Mouse (Mus musculus) heart, embryonic 16.5 days (tissue): ENCODE measurements around the gene Zdhhc18. TPM values are rescaled to one million over a fixed set of nuclear protein-coding genes. Genes with fewer than 3 reads are reported as not detected.

Source experiments
- ATAC-seq: fragments of 200-750 bp; cut with Nextera tagmentation; replicated peaks from 2 replicates; pipeline ENCODE4 v1.8.0; 2017; ENCODE audit warnings: moderate number of reproducible peaks; ENCODE audit not compliant: insufficient read depth, low FRiP score; ENCODE audit errors: extremely low read depth
- H3K27ac ChIP-seq: fragments of 300-500 bp; sonication (generic); 2 replicates; pipeline ENCODE4 v1.5.1; 2014; ENCODE audit warnings: mild to moderate bottlenecking, low read length, control low read depth, moderate library complexity
- H3K27me3 ChIP-seq: fragments of 300-500 bp; sonication (generic); 2 replicates; pipeline ENCODE4 v1.6.1; 2014; ENCODE audit warnings: low read length, mixed read lengths; ENCODE audit not compliant: control insufficient read depth, insufficient read depth
- H3K36me3 ChIP-seq: fragments of 300-500 bp; sonication (generic); 2 replicates; pipeline ENCODE4 v1.6.1; 2014; ENCODE audit not compliant: control insufficient read depth, insufficient read depth
- H3K4me1 ChIP-seq: fragments of 300-500 bp; sonication (generic); 2 replicates; pipeline ENCODE4 v1.6.1; 2014; ENCODE audit warnings: low read length, mixed read lengths; ENCODE audit not compliant: control insufficient read depth, insufficient read depth
- H3K4me2 ChIP-seq: fragments of 300-500 bp; sonication (generic); 2 replicates; pipeline ENCODE4 v1.6.1; 2014; ENCODE audit warnings: low read depth, mild to moderate bottlenecking, control low read depth, low read length
- H3K4me3 ChIP-seq: fragments of 300-500 bp; sonication (generic); 2 replicates; pipeline ENCODE4 v1.5.1; 2014; ENCODE audit warnings: mild to moderate bottlenecking, control low read depth, low read length
- H3K9ac ChIP-seq: fragments of 300-500 bp; sonication (generic); 2 replicates; pipeline ENCODE4 v1.6.1; 2014; ENCODE audit warnings: low read length, control low read depth
- H3K9me3 ChIP-seq: fragments of 300-500 bp; sonication (generic); replicated peaks from 2 replicates; pipeline ENCODE4 v1.6.1; 2016; ENCODE audit warnings: low read length; ENCODE audit not compliant: control insufficient read depth
- WGBS: fragments of 180-500 bp; shearing (Covaris S2); extraction: QIAGEN DNeasy Blood & Tissue Kit; methylation state at CpG from one replicate; pipeline ENCODE4 v1.1.7; 2014; 5-methylcytosine and 5-hydroxymethylcytosine counted together
- polyA plus RNA-seq: library from polyadenylated mRNA; unstranded; fragments of >200 nt; fragmentation: Nextera tagmentation; extraction: Ambion mirVana; gene quantifications from 2 replicates; pipeline ENCODE4 v1.2.1, GENCODE M21; 2015

Zdhhc18 gene
- 1.8 and 2.2 TPM in 2 replicates for polyA plus RNA-seq

GRCm38 (mm10) chr4:133649989-133650699 lies at the start of gene Zdhhc18:
TSS of gene Zdhhc18 (minus strand) at chr4:133650154.
- Histone ChIP-seq H3K4me2 (peak within 1 kb of the TSS; percentile 36), H3K9ac (peak within 1 kb of the TSS; percentile 27), H3K36me3 (no peaks in the 10 kb centered on the region), H3K27me3 (no peaks in the 10 kb centered on the region), H3K9me3 (peaks cover 3% of the 10 kb centered on the region), H3K4me1 (no peaks in the 10 kb centered on the region), H3K27ac (0 out of 2 replicates have a peak within 1 kb of the TSS, but pooled peaks have one; percentile 24), H3K4me3 (peak within 1 kb of the TSS; percentile 31)
- peak; percentile 65; the same call in 1 of the 2 replicates for ATAC-seq
- 29% methylated on average over 7 of the region's 7 CpGs for WGBS

DNA sequence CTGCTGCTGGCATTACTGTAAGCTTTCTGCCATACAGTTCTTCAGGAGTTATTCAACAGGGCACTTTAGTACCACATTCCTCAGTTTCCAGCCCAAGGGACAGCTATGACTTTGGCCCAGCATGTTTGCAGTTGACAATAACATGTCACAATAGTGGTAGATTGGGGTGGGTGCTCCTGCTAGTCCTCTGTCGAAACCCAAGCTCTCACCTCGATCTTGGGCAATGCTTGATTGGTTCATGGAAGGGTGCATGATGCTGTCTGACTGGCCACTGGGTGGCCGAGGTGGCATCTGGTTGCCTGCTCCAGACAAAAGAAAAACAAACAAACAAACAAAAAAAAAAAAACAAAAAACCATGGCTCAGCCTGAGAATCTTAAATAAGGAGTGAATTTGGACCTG lies 45.4 kb upstream of the Zdhhc18 start:
- WGBS = 79% methylated on average over 3 of the region's 3 CpGs
- Histone ChIP-seq H3K4me1 (peaks cover 15% of the 10 kb centered on the region), H3K4me3 (no peak overlapping the region), H3K27ac (no peak overlapping the region), H3K4me2 (no peak overlapping the region), H3K36me3 (peaks cover 61% of the 10 kb centered on the region), H3K27me3 (no peaks in the 10 kb centered on the region), H3K9me3 (no peaks in the 10 kb centered on the region), H3K9ac (no peak overlapping the region)
- no peak for ATAC-seq

DNA sequence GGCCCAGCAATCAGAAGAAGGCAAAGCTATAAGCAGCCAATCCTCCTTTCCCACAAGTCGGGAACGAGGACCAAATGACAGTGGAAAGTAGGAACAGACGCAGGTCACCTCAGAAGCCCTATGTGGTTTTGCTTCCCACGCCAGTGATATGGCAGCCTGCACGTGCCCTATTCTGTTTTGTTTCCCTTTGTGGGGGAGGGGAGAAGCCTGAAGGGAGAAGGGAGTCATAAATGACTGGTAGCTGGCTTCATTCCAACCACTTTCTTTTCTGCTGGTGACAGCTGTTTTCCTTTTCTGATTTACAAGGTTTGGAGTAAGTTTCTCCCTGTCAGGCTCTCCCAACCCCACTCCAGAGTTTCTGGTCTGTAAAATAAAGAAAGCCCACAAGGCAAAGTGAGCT lies 40.3 kb upstream of the Zdhhc18 start:
- no peak overlapping the region for H3K4me3 ChIP-seq
- H3K4me1 ChIP-seq = peaks cover 29% of the 10 kb centered on the region
- H3K36me3 ChIP-seq = peaks cover 93% of the 10 kb centered on the region
- ATAC-seq = no peak
- peak overlapping the region; percentile 49 for H3K27ac ChIP-seq
- no peaks in the 10 kb centered on the region for H3K9me3 ChIP-seq
- 18% methylated on average over 5 of the region's 5 CpGs for WGBS
- no peak overlapping the region for H3K9ac ChIP-seq
- H3K4me2 ChIP-seq = no peak overlapping the region
- no peaks in the 10 kb centered on the region for H3K27me3 ChIP-seq

GRCm38 (mm10) chr4:133688417-133689067 lies 38.6 kb upstream of the Zdhhc18 start:
- H3K4me1 ChIP-seq = peaks cover 29% of the 10 kb centered on the region
- no peaks in the 10 kb centered on the region for H3K9me3 ChIP-seq
- 26% methylated on average over 7 of the region's 7 CpGs for WGBS
- no peak overlapping the region for H3K4me2 ChIP-seq
- H3K4me3 ChIP-seq = no peak overlapping the region
- ATAC-seq = peak; percentile 78
- no peaks in the 10 kb centered on the region for H3K27me3 ChIP-seq
- H3K9ac ChIP-seq = 0 out of 2 replicates have a peak overlapping the region, but pooled peaks have one; percentile 0
- H3K27ac ChIP-seq = peak overlapping the region; percentile 41
- H3K36me3 ChIP-seq = peaks cover 93% of the 10 kb centered on the region

DNA sequence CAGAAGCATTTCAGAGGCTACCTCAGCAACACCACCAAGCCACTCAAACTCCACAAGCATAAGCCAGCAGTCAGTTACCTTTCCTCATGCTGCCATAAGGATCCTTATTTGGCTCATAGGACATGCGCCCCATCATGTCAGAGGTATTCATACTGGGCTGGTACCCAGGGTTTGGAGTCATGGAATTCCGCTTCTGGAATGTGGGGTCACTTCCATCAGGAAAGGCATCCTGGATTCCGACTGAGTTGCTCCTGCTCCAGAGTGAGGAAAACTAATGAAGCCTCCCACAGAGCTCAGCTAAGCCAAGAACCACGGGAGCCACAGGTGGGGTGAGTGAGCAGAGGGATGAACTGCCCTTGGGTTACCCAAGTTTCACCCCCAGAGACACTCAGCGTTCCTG lies 37.2 kb upstream of the Zdhhc18 start:
- no peak overlapping the region for H3K4me3 ChIP-seq
- 80% methylated on average over 5 of the region's 5 CpGs for WGBS
- H3K36me3 ChIP-seq = peaks cover 87% of the 10 kb centered on the region
- H3K4me2 ChIP-seq = no peak overlapping the region
- H3K4me1 ChIP-seq = peaks cover 29% of the 10 kb centered on the region
- H3K27me3 ChIP-seq = no peaks in the 10 kb centered on the region
- no peak overlapping the region for H3K9ac ChIP-seq
- no peak overlapping the region for H3K27ac ChIP-seq
- no peak for ATAC-seq
- H3K9me3 ChIP-seq = no peaks in the 10 kb centered on the region

DNA sequence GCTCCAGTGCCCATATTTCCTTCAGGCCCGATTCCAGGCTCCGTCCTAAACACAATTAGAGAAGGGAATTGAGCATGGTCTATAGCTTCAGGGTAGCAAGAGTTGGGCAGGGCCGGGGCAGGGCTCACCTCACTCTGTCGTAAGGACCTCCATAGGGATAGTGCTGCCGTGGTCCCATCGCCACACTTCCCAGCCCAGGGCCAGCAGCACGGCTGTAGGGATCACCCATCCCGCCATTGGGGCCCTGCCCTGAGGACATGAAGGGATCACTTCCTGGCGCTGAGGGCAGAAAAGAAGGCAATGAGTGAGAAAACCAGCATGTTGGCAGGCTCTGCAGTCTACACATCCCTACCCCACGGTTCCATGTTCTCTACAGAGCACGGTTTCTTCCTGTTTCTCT lies 36.6 kb upstream of the Zdhhc18 start:
- no peak overlapping the region for H3K27ac ChIP-seq
- H3K36me3 ChIP-seq = peaks cover 84% of the 10 kb centered on the region
- H3K9ac ChIP-seq = no peak overlapping the region
- H3K9me3 ChIP-seq = no peaks in the 10 kb centered on the region
- WGBS = 89% methylated on average over 11 of the region's 11 CpGs
- H3K4me1 ChIP-seq = peaks cover 32% of the 10 kb centered on the region
- no peak overlapping the region for H3K4me3 ChIP-seq
- H3K27me3 ChIP-seq = no peaks in the 10 kb centered on the region
- H3K4me2 ChIP-seq = no peak overlapping the region
- ATAC-seq = no peak

- Histone ChIP-seq H3K27me3 (no peaks in the 10 kb centered on the region), H3K4me1 (peaks cover 23% of the 10 kb centered on the region), H3K27ac (no peak overlapping the region), H3K36me3 (peaks cover 43% of the 10 kb centered on the region), H3K4me3 (no peak overlapping the region), H3K9ac (no peak overlapping the region), H3K9me3 (no peaks in the 10 kb centered on the region), H3K4me2 (no peak overlapping the region)
- no peak for ATAC-seq
- WGBS = 86% methylated on average over 14 of the region's 14 CpGs
Measured at GRCm38 (mm10) chr4:133680206-133680786, 30.3 kb upstream of the Zdhhc18 start.

DNA sequence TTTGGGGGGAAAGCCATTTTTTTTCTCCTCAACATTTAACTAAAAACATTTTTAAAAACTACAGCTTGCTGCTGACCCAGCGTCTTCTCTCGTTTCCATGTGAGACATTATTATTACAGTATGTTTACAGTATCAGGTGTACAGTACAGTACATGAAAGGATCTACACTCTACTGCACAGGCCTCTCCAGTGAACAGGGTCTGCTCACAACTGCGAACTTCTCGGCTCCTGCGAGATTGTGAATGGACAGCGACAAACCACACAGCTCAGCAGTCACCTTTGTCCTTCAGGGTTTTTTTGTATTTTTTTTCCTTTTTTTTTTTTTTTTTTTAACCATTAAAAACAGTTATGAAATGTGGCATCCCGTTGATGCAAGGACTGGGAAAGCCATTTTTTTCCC lies 29.7 kb upstream of the Zdhhc18 start:
- 83% methylated on average over 7 of the region's 7 CpGs for WGBS
- H3K27me3 ChIP-seq = no peaks in the 10 kb centered on the region
- H3K27ac ChIP-seq = no peak overlapping the region
- ATAC-seq = no peak
- H3K36me3 ChIP-seq = peaks cover 36% of the 10 kb centered on the region
- H3K4me2 ChIP-seq = no peak overlapping the region
- H3K9ac ChIP-seq = no peak overlapping the region
- H3K4me1 ChIP-seq = peaks cover 27% of the 10 kb centered on the region
- no peak overlapping the region for H3K4me3 ChIP-seq
- no peaks in the 10 kb centered on the region for H3K9me3 ChIP-seq

DNA sequence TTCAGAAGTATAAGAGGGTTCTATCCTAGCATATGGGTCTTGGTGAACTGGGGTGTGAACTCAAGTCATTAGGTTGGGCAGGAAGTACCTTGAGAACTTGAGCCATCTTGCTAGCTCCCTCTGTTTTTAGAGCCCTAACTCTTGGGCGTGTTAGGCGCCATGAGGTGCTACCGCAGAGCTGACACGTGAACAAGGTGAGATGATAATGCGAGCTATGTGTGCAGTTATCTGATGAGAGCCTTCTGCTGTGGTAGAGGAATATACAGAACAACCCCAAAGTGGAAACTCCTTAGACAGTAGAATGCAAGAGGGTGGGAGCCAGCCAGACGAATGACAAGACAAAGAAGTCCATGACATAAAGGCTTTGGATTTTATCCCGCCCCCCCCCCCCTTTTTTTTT lies 27.3 kb upstream of the Zdhhc18 start:
- Histone ChIP-seq H3K36me3 (peaks cover 19% of the 10 kb centered on the region), H3K4me1 (peaks cover 42% of the 10 kb centered on the region), H3K4me2 (no peak overlapping the region), H3K27ac (no peak overlapping the region), H3K4me3 (no peak overlapping the region), H3K9me3 (no peaks in the 10 kb centered on the region), H3K27me3 (no peaks in the 10 kb centered on the region), H3K9ac (no peak overlapping the region)
- WGBS = 71% methylated on average over 7 of the region's 7 CpGs
- no peak for ATAC-seq
